Mouse (Mus musculus) heart, postnatal 25 days (tissue): ENCODE measurements around the gene Olfr1373. TPM values are rescaled to one million over a fixed set of nuclear protein-coding genes. Genes with fewer than 3 reads are reported as not detected.
A peak's percentile ranks its signal among the peaks of the same experiment; 100 is the strongest.
"Not testable (repeated sequence)": the region's sequence is repeated elsewhere in the genome, so short reads cannot be mapped to it uniquely, and the experiment has no call there.

ENCODE experiments used
- DNase-seq: peaks from one replicate; pipeline ENCODE4 v3.0.0; 2022; ENCODE audit warnings: low spot score
- intact Hi-C: fragments of 180-260 bp; cut with DNase I; formaldehyde crosslinking; loops from one replicate; pipeline ENCODE4 v1.15.1; 2025
- total RNA-seq, 2 experiments: library from RNA; stranded (reverse); gene quantifications; 2 replicates each; pipeline ENCODE4 v1.2.3; 2021

The Olfr1373 gene
- not detected for total RNA-seq

DNA sequence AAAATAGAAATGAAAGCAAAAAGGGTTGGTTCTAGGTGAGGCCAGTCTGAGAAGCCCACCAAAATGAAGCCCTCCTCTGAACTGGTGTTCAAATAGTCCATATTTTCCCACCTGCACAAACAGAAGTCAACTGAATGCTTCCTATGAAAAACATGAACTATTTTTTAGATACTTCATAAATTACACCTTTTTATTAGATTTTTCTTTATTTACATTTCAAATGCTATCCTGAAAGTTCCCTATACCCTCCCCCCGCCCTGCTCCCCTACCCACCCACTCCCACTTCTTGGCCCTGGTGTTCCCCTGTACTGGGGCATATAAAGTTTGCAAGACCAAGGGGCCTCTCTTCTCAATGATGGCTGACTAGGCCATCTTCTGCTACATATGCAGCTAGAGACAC lies at the start of gene Olfr1373:
Gene Olfr1373, minus strand, starts transcription at position 101 of the 400 bp plus-strand sequence.
- intact Hi-C loops, DNase-seq: not testable (repeated sequence)

GRCm38 (mm10) chr11:52180651-52181050 lies 35.3 kb upstream of the Olfr1373 start:
- intact Hi-C loops, DNase-seq: not testable (repeated sequence)

- intact Hi-C loops, DNase-seq: not testable (repeated sequence)
Measured at GRCm38 (mm10) chr11:52179897-52180296, 34.6 kb upstream of the Olfr1373 start.

DNA sequence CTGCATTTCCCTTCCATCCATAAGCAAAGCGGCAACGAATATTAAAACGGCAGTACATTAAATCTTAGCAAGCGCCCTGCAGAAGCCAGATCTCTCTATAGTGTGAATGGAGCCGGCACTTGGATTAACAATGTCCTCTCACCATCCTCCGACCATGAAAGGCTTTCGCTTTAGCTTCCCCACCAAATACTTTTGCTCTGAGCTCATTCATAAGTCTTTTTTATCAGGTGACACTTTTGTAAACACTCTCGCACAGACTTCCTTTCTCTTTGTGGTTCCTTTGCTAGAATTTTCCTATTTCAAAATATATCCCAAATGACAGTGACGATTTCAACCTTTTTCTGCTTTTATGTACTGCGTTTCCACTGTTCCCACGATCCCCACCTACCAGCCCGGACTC lies 23.1 kb upstream of the Olfr1373 start:
- intact Hi-C loops = no loop called here
- DNase-seq = no peak

- DNase-seq, intact Hi-C loops: not testable (repeated sequence)
Measured at GRCm38 (mm10) chr11:52167901-52168302, 22.6 kb upstream of the Olfr1373 start.

DNA sequence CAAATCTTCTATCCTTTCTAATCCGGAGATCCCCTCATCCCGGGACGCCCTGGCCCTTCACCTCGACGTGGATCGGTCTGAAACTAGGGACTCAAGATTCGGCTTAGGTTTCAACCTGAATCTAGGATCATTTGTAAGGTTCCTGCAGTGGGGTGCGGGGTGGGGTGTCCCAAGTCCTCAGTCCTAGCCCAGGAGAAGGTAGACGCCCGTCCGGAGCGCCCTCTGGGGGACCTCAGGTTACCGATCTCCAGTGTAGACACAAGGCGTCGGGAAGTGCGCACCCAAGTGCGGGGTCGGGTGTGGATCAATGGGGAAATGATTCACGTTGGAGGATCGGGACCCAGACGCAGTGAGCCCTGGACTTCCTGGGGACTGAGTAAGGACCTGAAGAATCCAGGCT lies 21.8 kb upstream of the Olfr1373 start:
- peak; percentile 28 for DNase-seq

GRCm38 (mm10) chr11:52163926-52164325 lies 18.6 kb upstream of the Olfr1373 start:
- intact Hi-C loops = no loop called here
- DNase-seq = peak; percentile 41

More for the DNA sequence above, 21.8 kb upstream of the Olfr1373 start:
- intact Hi-C loops = no loop called here

DNA sequence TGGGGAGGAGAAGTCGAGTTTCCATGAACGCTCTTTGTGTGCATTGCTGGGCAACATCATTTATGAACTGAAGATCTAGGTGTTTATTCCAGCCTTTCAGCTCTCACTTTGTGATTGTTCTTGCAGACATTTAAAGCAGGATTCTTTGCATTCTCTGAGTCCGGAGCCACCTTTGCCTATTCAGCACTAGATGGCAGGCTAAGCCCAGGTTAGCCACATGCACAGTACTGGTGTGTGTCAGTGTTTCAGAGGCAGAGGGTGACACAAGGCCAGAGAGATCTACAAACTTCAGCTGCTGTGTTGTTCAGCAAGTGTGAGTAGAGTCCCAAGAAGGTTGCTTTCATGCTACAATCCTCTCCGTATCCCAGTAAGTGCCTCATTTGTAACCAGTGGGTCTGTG lies 1.7 kb downstream of the Olfr1373 start:
- intact Hi-C loops = loop anchor here (5.0 kb wide), 1 partner anchor 199 kb away; no protein-coding TSS in a partner anchor
- DNase-seq = not testable (repeated sequence)

DNA sequence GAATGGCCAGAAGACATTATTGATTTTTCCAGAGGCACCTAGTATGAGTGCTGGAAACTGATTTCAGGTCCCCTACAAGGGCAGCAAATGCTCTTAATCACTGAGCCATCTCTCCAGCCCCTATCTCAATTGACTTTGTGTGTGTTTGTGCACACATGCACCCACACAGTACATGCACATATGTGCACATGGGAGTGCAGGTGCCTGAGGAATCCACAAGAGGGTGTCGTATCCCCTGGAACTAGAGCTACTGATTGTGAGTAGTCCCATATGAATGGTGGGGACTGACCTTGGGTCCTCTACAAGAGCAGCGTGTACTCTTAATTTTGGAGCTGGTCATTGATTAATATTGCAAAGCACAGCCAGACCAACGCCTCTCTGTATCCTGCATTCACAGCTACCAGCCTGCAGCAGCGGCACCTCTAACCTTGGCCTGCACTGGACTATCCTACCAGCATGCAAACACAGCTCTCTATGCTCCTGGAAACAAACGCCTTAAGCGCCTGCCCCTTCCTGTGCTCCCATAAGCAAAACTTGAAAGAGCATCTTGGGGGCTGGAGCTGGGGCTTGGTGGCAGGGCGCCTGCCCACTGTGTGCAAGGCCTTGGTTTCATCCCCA lies 14.8 kb downstream of the Olfr1373 start:
- intact Hi-C loops = no loop called here
- DNase-seq = no peak

- DNase-seq = no peak
- intact Hi-C loops = no loop called here
Measured at GRCm38 (mm10) chr11:52129621-52130450, 15.5 kb downstream of the Olfr1373 start.

GRCm38 (mm10) chr11:52129171-52129570 lies 16.2 kb downstream of the Olfr1373 start:
- intact Hi-C loops = no loop called here
- DNase-seq = no peak

DNA sequence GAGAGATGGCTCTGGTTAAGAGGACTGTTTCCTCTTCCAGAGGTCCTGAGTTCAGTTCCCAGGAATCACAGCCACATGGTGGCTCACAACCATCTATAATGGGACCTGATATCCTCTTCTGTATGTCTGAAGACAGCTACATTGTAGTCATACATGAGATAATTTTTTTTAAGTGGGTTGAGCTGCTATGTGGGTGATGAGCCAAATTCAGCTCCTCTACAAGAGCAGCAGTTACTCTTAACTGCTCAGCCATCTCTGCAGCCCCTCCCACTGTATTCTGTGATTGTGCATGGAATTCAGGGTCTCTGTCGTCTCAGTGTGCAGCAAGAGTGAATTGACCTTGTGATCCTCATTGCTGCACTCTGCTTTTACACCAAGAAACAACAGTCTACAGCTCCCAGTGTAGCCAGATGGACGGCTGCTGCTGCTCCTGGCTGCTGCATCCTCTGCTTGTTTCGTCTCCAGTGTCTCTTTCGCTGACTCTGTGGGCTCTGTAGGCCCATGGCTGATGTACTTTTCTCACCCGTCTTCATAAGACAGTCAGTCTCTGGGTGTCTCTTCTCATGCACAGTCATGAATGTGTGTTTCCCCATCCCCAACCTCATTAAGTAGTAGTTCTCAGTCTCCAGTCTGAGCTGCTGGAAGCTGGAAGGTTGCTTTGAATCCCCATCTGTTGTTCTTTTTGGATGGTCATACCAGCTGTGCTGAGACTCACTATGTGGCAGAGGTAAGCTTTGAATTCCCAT lies 16.8 kb downstream of the Olfr1373 start:
- intact Hi-C loops = no loop called here
- no peak for DNase-seq

DNA sequence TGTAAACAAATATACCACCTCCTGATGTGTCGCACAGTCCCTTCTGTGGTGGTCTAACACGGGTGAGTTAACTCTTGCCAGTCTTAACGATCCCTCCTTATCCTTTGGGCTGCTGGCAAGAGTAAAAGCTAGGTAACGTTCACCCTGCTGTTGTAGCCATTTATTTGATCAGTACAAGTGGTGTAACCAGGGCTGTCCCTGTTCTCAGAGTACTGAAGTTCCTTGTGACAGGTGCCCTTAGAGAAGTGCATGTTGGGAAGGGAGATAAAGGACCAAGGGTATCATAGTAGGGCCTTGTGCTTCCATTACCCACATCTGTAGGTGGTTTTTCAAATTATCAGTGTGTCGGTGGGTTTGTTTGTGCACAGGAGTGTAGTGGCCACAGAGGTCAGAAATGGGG lies 17.6 kb downstream of the Olfr1373 start:
- DNase-seq = no peak
- intact Hi-C loops = no loop called here

- no peak for DNase-seq
- intact Hi-C loops = no loop called here
Measured at GRCm38 (mm10) chr11:52127169-52127568, 18.2 kb downstream of the Olfr1373 start.

DNA sequence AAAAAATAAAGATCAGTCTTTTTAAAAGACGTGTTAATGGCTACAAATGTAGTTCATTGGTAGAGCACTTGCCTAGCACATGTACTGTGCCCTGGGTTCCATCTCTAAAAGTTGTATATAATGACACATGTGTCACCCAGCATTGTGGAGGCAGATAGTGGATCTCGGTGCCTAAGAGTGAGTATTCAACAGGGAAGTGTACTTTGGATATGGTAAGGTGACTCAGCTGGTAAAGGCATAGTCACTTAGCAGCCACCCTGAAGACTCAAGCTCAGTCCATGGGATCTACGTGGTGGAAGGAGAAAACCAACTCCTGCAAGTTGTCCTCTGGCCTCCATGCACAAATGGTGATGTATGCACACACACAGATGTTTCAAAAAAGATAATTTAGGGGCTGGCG lies 20.9 kb downstream of the Olfr1373 start:
- DNase-seq = no peak
- intact Hi-C loops = no loop called here

DNA sequence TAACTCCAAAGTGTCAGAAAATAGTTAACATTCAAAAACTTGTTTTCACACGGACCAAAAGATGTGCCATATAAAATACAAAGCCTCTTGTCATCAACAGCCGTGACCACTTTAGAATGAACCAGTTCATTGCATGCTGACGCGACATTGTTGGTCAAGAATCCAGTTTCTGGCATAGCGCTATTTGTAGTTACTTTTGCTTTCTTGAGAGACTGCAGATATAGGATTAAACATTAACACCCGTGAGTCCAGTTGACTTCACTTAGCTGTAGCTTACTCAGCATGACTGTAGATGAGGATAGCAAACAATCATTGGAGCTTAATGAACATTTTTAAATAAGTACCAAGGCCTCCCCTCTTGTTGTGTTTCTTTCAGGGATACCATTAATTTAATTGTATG lies 23.3 kb downstream of the Olfr1373 start:
- no peak for DNase-seq
- intact Hi-C loops = no loop called here

GRCm38 (mm10) chr11:52120415-52120814 lies 24.9 kb downstream of the Olfr1373 start:
- DNase-seq, intact Hi-C loops: not testable (repeated sequence)

GRCm38 (mm10) chr11:52117156-52117555 lies 28.2 kb downstream of the Olfr1373 start:
- DNase-seq = no peak
- intact Hi-C loops = no loop called here

GRCm38 (mm10) chr11:52116117-52116516 lies 29.2 kb downstream of the Olfr1373 start:
- DNase-seq, intact Hi-C loops: not testable (repeated sequence)

DNA sequence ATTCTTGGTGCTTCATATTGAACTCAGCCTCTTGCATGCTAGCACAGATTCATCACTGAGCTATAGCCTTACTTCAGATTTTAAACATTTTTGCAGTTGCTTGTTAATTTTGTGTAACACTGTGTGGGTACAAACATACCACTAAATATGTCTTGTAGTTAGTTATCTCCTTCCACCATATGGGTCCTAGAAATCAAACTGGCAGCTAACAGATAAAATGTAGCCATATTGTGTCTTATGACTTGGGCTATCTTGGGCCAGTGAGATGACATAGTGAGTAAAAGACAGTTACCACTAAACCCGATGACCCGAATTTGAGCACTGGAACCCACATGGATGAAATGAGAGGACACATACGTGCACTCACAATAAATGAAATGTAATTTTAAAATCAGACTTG lies 29.8 kb downstream of the Olfr1373 start:
- no peak for DNase-seq
- intact Hi-C loops = no loop called here
